Mouse (Mus musculus): Measurements from ENCODE around the gene Exoc4. TPM values are rescaled to one million over a fixed set of nuclear protein-coding genes. Genes with fewer than 3 reads are reported as not detected.
A peak's percentile ranks its signal among the peaks of the same experiment; 100 is the strongest.

Gene Exoc4
- total RNA-seq, 2 experiments from 2014 or later = 72.2 to 76.3 TPM

- intact Hi-C loops (cut with DNase I) = no loop called here
- no peak for DNase-seq (ENCODE audit: low spot score in 2 of 2)
Observed at GRCm38 (mm10) chr6:33298768-33299167, 49.9 kb downstream of the Exoc4 start.

GRCm38 (mm10) chr6:33305996-33306395 is 57.1 kb downstream of the Exoc4 start:
- DNase-seq (ENCODE audit: low spot score in 2 of 2) = no peak
- intact Hi-C loops (cut with DNase I) = no loop called here

- intact Hi-C loops (cut with DNase I) = no loop called here
- DNase-seq (ENCODE audit: low spot score in 2 of 2) = no peak
Observed at GRCm38 (mm10) chr6:33308646-33309045, 59.8 kb downstream of the Exoc4 start.

GRCm38 (mm10) chr6:33310486-33310885 is 61.6 kb downstream of the Exoc4 start:
- DNase-seq (ENCODE audit: low spot score in 2 of 2) = no peak
- intact Hi-C loops (cut with DNase I) = no loop called here

GRCm38 (mm10) chr6:33322849-33323248 is 74.0 kb downstream of the Exoc4 start:
- no peak for DNase-seq (ENCODE audit: low spot score in 2 of 2)
- intact Hi-C loops (cut with DNase I) = no loop called here

GRCm38 (mm10) chr6:33323386-33323785 is 74.5 kb downstream of the Exoc4 start:
- no peak for DNase-seq (ENCODE audit: low spot score in 2 of 2)
- intact Hi-C loops (cut with DNase I) = no loop called here

- intact Hi-C loops (cut with DNase I) = no loop called here
- DNase-seq (ENCODE audit: low spot score in 2 of 2) = no peak
Observed at GRCm38 (mm10) chr6:33328326-33328725, 79.4 kb downstream of the Exoc4 start.

GRCm38 (mm10) chr6:33347088-33347775 is 98.3 kb downstream of the Exoc4 start:
- no peak for DNase-seq (ENCODE audit: low spot score in 2 of 2)
- intact Hi-C loops (cut with DNase I) = no loop called here

GRCm38 (mm10) chr6:33361613-33362012 is 112.7 kb downstream of the Exoc4 start:
- intact Hi-C loops (cut with DNase I) = no loop called here
- peak; percentile 28 to 78 for DNase-seq (ENCODE audit: low spot score in 2 of 2)

- intact Hi-C loops (cut with DNase I) = no loop called here
- no peak for DNase-seq (ENCODE audit: low spot score in 2 of 2)
Observed at GRCm38 (mm10) chr6:33380517-33380916, 131.6 kb downstream of the Exoc4 start.

GRCm38 (mm10) chr6:33382176-33382575 is 133.3 kb downstream of the Exoc4 start:
- DNase-seq (ENCODE audit: low spot score in 2 of 2) = no peak
- intact Hi-C loops (cut with DNase I) = no loop called here

- intact Hi-C loops (cut with DNase I) = no loop called here
- no peak for DNase-seq (ENCODE audit: low spot score in 2 of 2)
Observed at GRCm38 (mm10) chr6:33392020-33392419, 143.1 kb downstream of the Exoc4 start.

- DNase-seq (ENCODE audit: low spot score in 2 of 2) = no peak
- intact Hi-C loops (cut with DNase I) = no loop called here
Observed at GRCm38 (mm10) chr6:33399491-33399890, 150.6 kb downstream of the Exoc4 start.

GRCm38 (mm10) chr6:33401161-33401560 is 152.3 kb downstream of the Exoc4 start:
- intact Hi-C loops (cut with DNase I) = no loop called here
- DNase-seq (ENCODE audit: low spot score in 2 of 2) = no peak

- DNase-seq (ENCODE audit: low spot score in 2 of 2) = peak in 1 of 2 experiments; percentile 45
- intact Hi-C loops (cut with DNase I) = no loop called here
Observed at GRCm38 (mm10) chr6:33405562-33406275, 156.8 kb downstream of the Exoc4 start.

GRCm38 (mm10) chr6:33409586-33409985 is 160.7 kb downstream of the Exoc4 start:
- DNase-seq (ENCODE audit: low spot score in 2 of 2) = no peak
- intact Hi-C loops (cut with DNase I) = no loop called here

- no peak for DNase-seq (ENCODE audit: low spot score in 2 of 2)
- intact Hi-C loops (cut with DNase I) = no loop called here
Observed at GRCm38 (mm10) chr6:33425007-33425406, 176.1 kb downstream of the Exoc4 start.

- intact Hi-C loops (cut with DNase I) = no loop called here
- DNase-seq (ENCODE audit: low spot score in 2 of 2) = no peak
Observed at GRCm38 (mm10) chr6:33431207-33431787, 182.4 kb downstream of the Exoc4 start.

- intact Hi-C loops (cut with DNase I) = no loop called here
- DNase-seq (ENCODE audit: low spot score in 2 of 2) = no peak
Observed at GRCm38 (mm10) chr6:33440508-33440907, 191.6 kb downstream of the Exoc4 start.

- intact Hi-C loops (cut with DNase I) = no loop called here
Observed at GRCm38 (mm10) chr6:33453810-33454209, 204.9 kb downstream of the Exoc4 start.

GRCm38 (mm10) chr6:33454354-33454753 is 205.5 kb downstream of the Exoc4 start:
- intact Hi-C loops (cut with DNase I) = no loop called here
- no peak for DNase-seq (ENCODE audit: low spot score in 2 of 2)

More at GRCm38 (mm10) chr6:33453810-33454209, 204.9 kb downstream of the Exoc4 start:
- peak in 1 of 2 experiments; percentile 33 for DNase-seq (ENCODE audit: low spot score in 2 of 2)
